Comparison of ENCODE assay signal across 8 mouse cellular contexts in the genomic region with DNA sequence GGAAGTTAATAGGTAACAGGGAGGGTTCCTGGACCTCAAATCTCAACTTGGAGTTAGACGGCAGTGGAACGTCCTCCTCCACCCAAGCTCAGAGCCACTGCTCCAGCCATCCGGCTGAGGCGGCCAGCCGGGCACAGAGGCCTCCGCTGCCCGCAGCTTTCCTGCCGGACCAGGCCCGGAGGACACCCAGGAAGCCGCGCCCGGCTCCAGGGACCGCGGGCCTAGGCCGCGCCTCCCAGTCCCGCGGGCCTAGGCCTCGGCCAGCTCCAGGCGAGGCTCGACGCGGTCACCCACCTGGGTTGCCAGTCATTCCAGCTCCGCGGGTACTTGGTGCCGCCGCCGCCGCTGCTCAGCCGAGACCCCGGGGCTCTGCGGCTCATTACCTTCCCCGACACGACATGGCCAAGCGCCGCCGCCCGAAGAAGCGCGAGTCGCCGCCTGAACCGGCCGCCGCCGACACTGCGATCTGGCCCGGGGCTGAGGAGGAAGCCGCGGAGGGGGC. TPM values are rescaled to one million over a fixed set of nuclear protein-coding genes. Genes with fewer than 3 reads are reported as not detected.
DNase-seq lines count a peak whose midpoint lies in the region; ATAC-seq lines count a peak whose summit lies in the region.

No protein-coding gene starts in this region.

- peak overlapping the region; percentile 66 for H3K4me2 ChIP-seq in forebrain, embryonic 15.5 days (replicated peaks)
- peak overlapping the region; percentile 87 for H3K4me2 ChIP-seq in liver, embryonic 12.5 days
- H3K4me2 ChIP-seq in stomach, embryonic 16.5 days (ENCODE audit: low read depth, low read length), result peak overlapping the region; percentile 74

- DNase-seq in left cerebral cortex, adult 11 months (ENCODE audit: low spot score), result peak; percentile 35
- DNase-seq in left cerebral cortex, adult 9 months (ENCODE audit: low spot score in 2 of 2), result no peak
- peak; percentile 49 for DNase-seq in adipocyte (ENCODE audit: low spot score)
- no peak for DNase-seq in frontal cortex, postnatal 36 days (ENCODE audit: low spot score in 2 of 2)
- no peak for DNase-seq in spleen, adult 18-20 months

- ATAC-seq in forebrain, embryonic 15.5 days (replicated peaks), result peak; percentile 69
- peak; percentile 48 for ATAC-seq in liver, embryonic 12.5 days
- ATAC-seq in stomach, embryonic 16.5 days (ENCODE audit: insufficient read depth, low FRiP score), result peak; percentile 19

- H3K27ac ChIP-seq in forebrain, embryonic 15.5 days (replicated peaks), result peak overlapping the region; percentile 89
- peak overlapping the region; percentile 96 for H3K27ac ChIP-seq in liver, embryonic 12.5 days
- H3K27ac ChIP-seq in stomach, embryonic 16.5 days (ENCODE audit: low read length), result peak overlapping the region; percentile 99

- peaks cover 20% of the 10 kb centered on the region for H3K4me1 ChIP-seq in forebrain, embryonic 15.5 days
- peaks cover 52% of the 10 kb centered on the region for H3K4me1 ChIP-seq in liver, embryonic 12.5 days
- H3K4me1 ChIP-seq in stomach, embryonic 16.5 days (ENCODE audit: control insufficient read depth, insufficient read depth, low read length), result peaks cover 11% of the 10 kb centered on the region

- H3K27me3 ChIP-seq in forebrain, embryonic 15.5 days, result no peaks in the 10 kb centered on the region
- no peaks in the 10 kb centered on the region for H3K27me3 ChIP-seq in liver, embryonic 12.5 days (replicated peaks)
- H3K27me3 ChIP-seq in stomach, embryonic 16.5 days (ENCODE audit: control insufficient read depth, insufficient read depth, low read length), result no peaks in the 10 kb centered on the region

- H3K36me3 ChIP-seq in forebrain, embryonic 15.5 days, result no peaks in the 10 kb centered on the region
- H3K36me3 ChIP-seq in liver, embryonic 12.5 days, result no peaks in the 10 kb centered on the region
- H3K36me3 ChIP-seq in stomach, embryonic 16.5 days (ENCODE audit: control insufficient read depth, insufficient read depth, low read length), result no peaks in the 10 kb centered on the region

- H3K4me3 ChIP-seq in forebrain, embryonic 15.5 days, result peak overlapping the region; percentile 80
- peak overlapping the region; percentile 93 for H3K4me3 ChIP-seq in liver, embryonic 12.5 days
- H3K4me3 ChIP-seq in stomach, embryonic 16.5 days (replicated peaks; ENCODE audit: low read length), result peak overlapping the region; percentile 98

- peak overlapping the region; percentile 79 for H3K9ac ChIP-seq in forebrain, embryonic 15.5 days (replicated peaks)
- peak overlapping the region; percentile 95 for H3K9ac ChIP-seq in liver, embryonic 12.5 days
- H3K9ac ChIP-seq in stomach, embryonic 16.5 days (ENCODE audit: low read length), result peak overlapping the region; percentile 98

- under 1% methylated on average over 50 of the region's 50 CpGs for WGBS in forebrain, embryonic 15.5 days
- WGBS in liver, embryonic 12.5 days (ENCODE audit: insufficient replicate concordance), result under 1% methylated on average over 50 of the region's 50 CpGs
- under 1% methylated on average over 50 of the region's 50 CpGs for WGBS in stomach, embryonic 16.5 days

- H3K9me3 ChIP-seq in forebrain, embryonic 15.5 days, result no peaks in the 10 kb centered on the region
- no peaks in the 10 kb centered on the region for H3K9me3 ChIP-seq in liver, embryonic 12.5 days (replicated peaks)
- no peaks in the 10 kb centered on the region for H3K9me3 ChIP-seq in stomach, embryonic 16.5 days (replicated peaks; ENCODE audit: control insufficient read depth, low read length)

RNA-seq across cellular contexts. Expression of a gene that starts 0.5 kb away (rescaled TPM):
- 21.0 and 24.4 TPM in 2 replicates for polyA plus RNA-seq in forebrain, embryonic 15.5 days (2015; fragmentation: Nextera tagmentation; extraction: Ambion mirVana)
- 10.3 and 10.8 TPM in 2 replicates for polyA plus RNA-seq in liver, embryonic 12.5 days (2016; fragmentation: Nextera tagmentation; extraction: Ambion mirVana)
- 10.6 and 14.2 TPM in 2 replicates for polyA plus RNA-seq in stomach, embryonic 16.5 days (2015; fragmentation: Nextera tagmentation; extraction: Ambion mirVana)

Comparison
In these comparisons a context has a peak if more than half of its experiments do, and no peak if none do; other contexts are left out.
1. DNase-seq: peak in left cerebral cortex, adult 11 months (single experiment) and adipocyte (single experiment); none in left cerebral cortex, adult 9 months (0 of 2), frontal cortex, postnatal 36 days (0 of 2) and spleen, adult 18-20 months (0 of 2).
2. ATAC-seq: peak in every context shown above with its lines; median percentile 69 in forebrain, embryonic 15.5 days; 48 in liver, embryonic 12.5 days; 19 in stomach, embryonic 16.5 days.
3. Peak in every context shown above with its lines, with median percentiles within 50 percentile points of each other: H3K27ac ChIP-seq, H3K4me2 ChIP-seq, H3K4me3 ChIP-seq and H3K9ac ChIP-seq.